Mouse (Mus musculus) bone marrow macrophage, adult 2 months (primary cell): ENCODE measurements around the gene Setd6.

Experiments used
- CTCF ChIP-seq: IDR thresholded peaks from 2 replicates; pipeline ENCODE4 v1.5.1; 2012; ENCODE audit warnings: low read depth, mild to moderate bottlenecking, low read length, moderate library complexity
- POLR2A ChIP-seq: IDR thresholded peaks from 2 replicates; pipeline ENCODE4 v1.6.1; 2012; ENCODE audit warnings: mild to moderate bottlenecking, low read depth, low read length, borderline replicate concordance

- TF ChIP-seq POLR2A (no peak), CTCF (no peak)
These were observed 39.0 kb upstream of the Setd6 start, which contains the start of gene Ndrg4 for GRCm38 (mm10) chr8:95676631-95677030.
